Mouse (Mus musculus) left cerebral cortex, postnatal 36 days (tissue): Measurements from ENCODE around the gene Mgat4a. TPM values are rescaled to one million over a fixed set of nuclear protein-coding genes. Genes with fewer than 3 reads are reported as not detected.

Experiments
- DNase-seq, 2 experiments: peaks; one replicate each; pipeline ENCODE4 v3.0.0; 2021 to 2022; ENCODE audit warnings: low spot score in 2 of 2, mixed read lengths in 1 of 2
- intact Hi-C: fragments of 180-260 bp; cut with DNase I; formaldehyde crosslinking; loops from one replicate; pipeline ENCODE4 v1.15.1; 2025
- total RNA-seq, 2 experiments: library from RNA; stranded (reverse); gene quantifications; 2 replicates each; pipeline ENCODE4 v1.2.3; 2021

Mgat4a gene
- total RNA-seq, 2 experiments from 2014 or later: 28.6 to 32.2 TPM

- intact Hi-C loops: no loop called here
- DNase-seq: peak; percentile 40 to 49
These were observed 121.4 kb downstream of the Mgat4a start for GRCm38 (mm10) chr1:37419420-37419819.

- intact Hi-C loops: no loop called here
- DNase-seq: no peak
These were observed 125.4 kb downstream of the Mgat4a start for GRCm38 (mm10) chr1:37415394-37415793.

DNA sequence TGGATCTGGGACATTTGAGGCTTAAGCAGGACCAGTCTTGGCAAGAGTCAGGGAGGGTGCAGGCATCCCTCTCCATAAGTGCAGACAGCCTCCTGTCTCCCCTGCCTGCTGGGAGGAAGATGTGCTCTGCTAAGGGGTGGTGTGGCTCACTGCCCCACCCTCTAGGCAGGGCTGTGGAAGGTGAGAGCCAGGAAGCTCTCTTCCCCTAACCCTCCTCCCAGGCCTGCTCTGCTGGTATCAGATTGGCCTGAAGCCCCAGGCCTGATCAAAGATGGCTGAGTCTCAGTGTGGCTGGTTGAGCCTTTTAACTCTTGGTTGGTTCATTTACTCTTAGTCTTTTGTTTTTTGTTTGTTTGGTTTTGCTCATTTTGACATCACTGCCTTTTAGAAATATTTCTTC, 131.2 kb downstream of the Mgat4a start:
- intact Hi-C loops: no loop called here
- DNase-seq: no peak

DNA sequence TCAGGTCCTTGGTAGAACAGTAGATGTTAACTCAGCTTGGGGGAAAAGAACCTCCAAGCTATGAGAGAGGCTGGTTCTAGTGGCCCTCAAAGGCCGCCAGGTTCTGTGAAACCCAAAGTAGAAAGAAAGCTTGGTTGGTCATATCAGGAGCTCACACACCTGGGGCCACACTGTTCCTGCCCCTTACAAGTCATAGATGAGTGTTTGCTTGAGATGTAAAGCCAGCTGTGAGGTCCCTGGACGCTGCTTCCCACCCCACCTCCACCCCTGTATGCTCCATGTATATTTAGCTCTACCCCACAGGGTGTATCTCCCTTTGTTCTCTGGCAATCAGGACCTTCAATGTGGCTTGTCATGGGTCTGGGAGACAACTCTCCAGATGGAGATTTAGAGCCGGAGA, 132.1 kb downstream of the Mgat4a start:
- DNase-seq: no peak
- intact Hi-C loops: no loop called here

GRCm38 (mm10) chr1:37408059-37408458, 132.8 kb downstream of the Mgat4a start:
- intact Hi-C loops: no loop called here
- DNase-seq: no peak

DNA sequence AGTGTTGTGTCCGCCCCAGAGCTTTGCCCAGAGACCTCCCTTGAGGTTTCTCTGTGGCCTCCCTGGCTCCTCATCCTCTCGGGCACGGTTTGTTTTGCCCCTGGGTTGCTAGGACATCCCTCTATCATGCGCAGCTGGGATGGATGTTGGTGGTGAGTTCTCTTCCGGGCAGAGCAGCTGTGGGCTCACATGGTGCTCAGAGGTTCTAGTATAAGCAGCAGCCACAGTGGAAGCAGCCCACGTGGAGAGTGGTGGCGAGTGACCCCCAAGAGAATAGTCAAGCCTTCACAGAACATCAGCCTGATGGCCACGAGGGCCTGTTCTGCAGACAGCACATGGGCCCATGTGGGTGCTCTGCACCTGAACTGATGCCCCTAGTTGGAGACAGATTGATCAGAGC, 133.6 kb downstream of the Mgat4a start:
- no peak for DNase-seq
- intact Hi-C loops: no loop called here

GRCm38 (mm10) chr1:37405137-37405536, 135.7 kb downstream of the Mgat4a start:
- intact Hi-C loops: no loop called here
- DNase-seq: no peak

DNA sequence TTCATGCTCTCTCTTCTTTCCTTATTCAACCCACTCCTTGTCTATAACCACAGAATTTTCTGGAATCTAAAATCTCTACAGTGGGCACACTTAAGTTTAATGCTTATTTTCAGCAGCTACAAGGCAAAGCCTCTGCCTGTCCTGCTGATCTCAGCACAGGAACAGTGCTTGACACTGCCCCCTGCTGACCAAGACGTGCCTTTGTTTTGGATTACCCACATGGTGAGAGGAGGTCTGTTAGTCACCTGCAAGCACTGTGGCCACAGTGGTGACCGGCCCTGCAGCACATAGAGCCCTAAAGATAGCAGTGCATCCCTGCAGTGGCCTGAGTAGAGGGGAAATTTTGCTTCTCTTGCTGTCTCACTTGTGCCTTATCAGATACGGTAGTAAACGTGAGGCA, 139.1 kb downstream of the Mgat4a start:
- intact Hi-C loops: loop anchor here (1.0 kb wide), 1 partner anchor 129 kb away; no protein-coding TSS in a partner anchor
- DNase-seq: peak; percentile 49 to 57

- DNase-seq: no peak
- intact Hi-C loops: no loop called here
These were observed 141.1 kb downstream of the Mgat4a start for GRCm38 (mm10) chr1:37399734-37400133.

DNA sequence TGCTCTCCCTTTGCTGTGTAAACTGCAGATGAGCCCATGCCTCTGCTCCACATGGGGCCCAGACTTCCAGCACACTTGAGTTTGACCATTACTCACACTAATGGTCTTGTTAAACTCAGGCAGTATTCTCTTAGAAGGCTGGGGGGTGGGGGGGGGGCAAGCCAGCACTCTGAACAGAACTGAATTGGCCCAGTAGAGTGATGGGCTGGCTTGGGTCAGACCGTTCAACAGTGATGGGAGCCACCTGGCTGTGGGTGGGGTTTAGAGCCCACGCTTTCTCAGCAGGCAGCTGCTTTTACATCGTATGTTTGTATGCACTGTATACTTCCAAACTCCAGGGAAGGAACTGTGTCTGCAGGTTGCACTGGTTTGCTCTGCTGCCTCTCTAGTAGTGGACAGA, 141.9 kb downstream of the Mgat4a start:
- DNase-seq: no peak
- intact Hi-C loops: no loop called here

DNA sequence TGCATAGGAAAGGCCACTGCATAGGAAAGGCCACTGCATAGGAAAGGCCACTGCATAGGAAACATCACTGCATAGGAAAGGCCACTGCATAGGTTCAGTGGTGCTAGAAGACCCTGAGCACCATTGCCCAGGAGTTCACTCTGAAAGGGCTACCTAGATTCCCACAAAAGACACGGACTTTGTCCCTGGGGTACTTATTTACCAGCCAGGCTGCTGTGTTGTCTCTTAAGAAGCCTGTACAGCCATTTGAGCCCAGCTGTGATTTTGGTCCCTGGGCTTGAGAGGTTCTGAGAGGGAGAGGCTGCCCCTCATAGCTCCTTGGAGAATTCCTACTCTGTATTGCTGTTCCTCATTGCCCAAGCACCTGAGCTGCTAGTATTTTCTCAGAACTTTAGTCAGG, 144.3 kb downstream of the Mgat4a start:
- DNase-seq: no peak
- intact Hi-C loops: no loop called here

DNA sequence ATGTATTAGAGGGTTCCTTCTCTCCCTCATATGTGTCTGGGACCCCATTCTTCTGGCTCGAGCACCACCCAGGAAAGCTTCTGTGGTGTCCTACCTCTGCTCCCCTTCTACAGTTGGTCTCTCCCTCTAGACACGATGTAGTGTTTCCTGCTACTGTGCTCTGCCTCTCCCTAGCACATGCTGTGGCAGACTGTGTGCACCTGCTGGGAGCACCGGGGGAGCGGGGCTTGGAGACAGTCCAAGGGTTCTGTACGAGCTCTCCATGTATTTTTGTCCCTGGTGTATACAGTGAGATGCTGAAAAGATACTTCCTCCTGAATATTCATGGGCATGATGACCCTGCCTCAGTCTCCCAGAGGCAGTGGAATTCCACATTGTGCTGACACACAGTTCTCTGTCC, 147.6 kb downstream of the Mgat4a start:
- intact Hi-C loops: no loop called here
- DNase-seq: peak; percentile 45 to 47

Other genes starting within 250 kb of the Mgat4a start
- 100 to 1,000 TPM; 207 to 211 TPM for gene Inpp4a, start 241.2 kb downstream of the Mgat4a start, total RNA-seq
- gene Coa5, start 110.9 kb downstream of the Mgat4a start, total RNA-seq: 10 to 100 TPM; 61.5 to 63.4 TPM
- gene Unc50, start 110.9 kb downstream of the Mgat4a start, total RNA-seq: 10 to 100 TPM; 51.4 to 61.1 TPM
- 100 to 1,000 TPM; 268 to 288 TPM for gene 2010300C02Rik, start 179.1 kb upstream of the Mgat4a start, total RNA-seq